Mouse (Mus musculus): ENCODE measurements around the gene Gng7. TPM values are rescaled to one million over a fixed set of nuclear protein-coding genes. Genes with fewer than 3 reads are reported as not detected.
A peak's percentile ranks its signal among the peaks of the same experiment; 100 is the strongest.

The Gng7 gene
- polyA plus RNA-seq, 1 experiment from 2014 or later: 11.3 TPM

DNA sequence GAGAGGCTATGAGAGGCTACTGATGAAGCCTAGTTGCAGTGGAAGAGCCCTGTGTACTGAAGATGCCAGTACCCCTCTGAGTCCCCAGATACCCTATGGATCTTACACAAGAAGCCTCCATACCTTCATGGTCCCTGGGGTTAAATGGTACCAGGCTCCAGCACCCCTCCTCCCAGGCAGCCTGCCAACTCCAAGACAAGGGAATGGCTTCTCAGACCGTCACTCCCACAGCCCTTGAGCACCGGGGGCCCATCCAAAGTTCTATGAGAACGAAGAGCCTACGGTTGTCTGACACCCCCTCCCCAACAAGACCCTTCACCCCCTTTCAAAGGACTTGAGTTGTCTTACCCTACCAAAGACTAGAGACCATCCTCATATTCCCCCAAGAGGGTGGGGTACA is 99.0 kb downstream of the Gng7 start:
- Histone ChIP-seq H3K27ac (no peak overlapping the region), H3K4me3 (no peak overlapping the region), H3K9ac (no peak overlapping the region), H3K36me3 (peaks cover 46% of the 10 kb centered on the region), H3K27me3 (no peaks in the 10 kb centered on the region), H3K4me1 (peaks cover 25% of the 10 kb centered on the region), H3K9me3 (no peaks in the 10 kb centered on the region), H3K4me2 (no peak overlapping the region)
- no peak for ATAC-seq (ENCODE audit: insufficient number of reproducible peaks, insufficient read depth, low FRiP score, low TSS enrichment, low read depth)
- WGBS: 84% methylated on average over 4 of the region's 4 CpGs

DNA sequence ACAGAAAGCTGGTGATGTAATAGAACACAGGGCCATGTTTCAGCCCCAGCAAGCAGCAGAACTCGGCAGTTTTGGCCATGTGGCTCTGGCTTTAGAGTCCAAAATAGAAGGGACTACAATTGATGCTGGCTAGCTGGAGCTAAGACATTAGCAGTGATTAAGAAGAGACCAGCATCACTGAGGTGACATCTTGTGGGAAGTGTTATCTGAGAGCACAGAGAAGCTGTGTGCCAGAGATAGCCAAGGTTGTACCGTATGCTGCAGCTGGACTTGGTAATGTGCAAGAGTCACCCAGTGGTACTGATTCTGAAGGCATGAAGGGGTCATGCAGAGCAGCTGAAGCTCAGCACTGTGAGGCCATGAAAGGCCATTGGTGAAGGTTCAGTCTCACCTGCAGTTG is 99.5 kb downstream of the Gng7 start:
- Histone ChIP-seq H3K4me3 (no peak overlapping the region), H3K9ac (no peak overlapping the region), H3K4me1 (peaks cover 25% of the 10 kb centered on the region), H3K27me3 (no peaks in the 10 kb centered on the region), H3K36me3 (peaks cover 50% of the 10 kb centered on the region), H3K4me2 (no peak overlapping the region), H3K9me3 (no peaks in the 10 kb centered on the region), H3K27ac (no peak overlapping the region)
- ATAC-seq (ENCODE audit: insufficient number of reproducible peaks, insufficient read depth, low FRiP score, low TSS enrichment, low read depth): no peak
- 73% methylated on average over 2 of the region's 2 CpGs for WGBS

DNA sequence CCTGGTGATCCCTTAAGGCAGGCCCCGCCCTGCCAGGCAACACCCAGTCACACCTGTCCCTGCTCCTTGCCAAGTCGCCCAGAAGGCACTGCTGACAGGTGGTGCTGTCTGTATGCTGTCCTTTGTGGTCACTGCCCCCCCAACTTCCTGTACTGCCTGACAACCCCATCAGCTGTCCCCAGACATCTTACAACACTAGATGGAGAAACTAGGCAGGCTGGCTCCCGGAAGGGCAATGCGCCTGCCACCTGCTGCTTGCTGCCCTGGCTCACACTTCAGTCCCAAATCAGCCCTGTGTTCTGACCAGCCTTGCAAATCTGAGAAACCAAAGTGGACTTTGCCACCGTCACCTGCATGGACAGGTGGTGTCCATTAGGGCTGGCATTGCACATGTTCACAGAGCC is 100.5 kb downstream of the Gng7 start:
- no peak overlapping the region for H3K27ac ChIP-seq
- H3K36me3 ChIP-seq: peaks cover 60% of the 10 kb centered on the region
- 0 out of 2 replicates have a peak overlapping the region, but pooled peaks have one; percentile 40 for H3K9ac ChIP-seq
- no peaks in the 10 kb centered on the region for H3K27me3 ChIP-seq
- ATAC-seq (ENCODE audit: insufficient number of reproducible peaks, insufficient read depth, low FRiP score, low TSS enrichment, low read depth): no peak
- H3K4me1 ChIP-seq: peaks cover 25% of the 10 kb centered on the region
- no peak overlapping the region for H3K4me2 ChIP-seq
- no peak overlapping the region for H3K4me3 ChIP-seq
- 83% methylated on average over 5 of the region's 5 CpGs for WGBS
- no peaks in the 10 kb centered on the region for H3K9me3 ChIP-seq

DNA sequence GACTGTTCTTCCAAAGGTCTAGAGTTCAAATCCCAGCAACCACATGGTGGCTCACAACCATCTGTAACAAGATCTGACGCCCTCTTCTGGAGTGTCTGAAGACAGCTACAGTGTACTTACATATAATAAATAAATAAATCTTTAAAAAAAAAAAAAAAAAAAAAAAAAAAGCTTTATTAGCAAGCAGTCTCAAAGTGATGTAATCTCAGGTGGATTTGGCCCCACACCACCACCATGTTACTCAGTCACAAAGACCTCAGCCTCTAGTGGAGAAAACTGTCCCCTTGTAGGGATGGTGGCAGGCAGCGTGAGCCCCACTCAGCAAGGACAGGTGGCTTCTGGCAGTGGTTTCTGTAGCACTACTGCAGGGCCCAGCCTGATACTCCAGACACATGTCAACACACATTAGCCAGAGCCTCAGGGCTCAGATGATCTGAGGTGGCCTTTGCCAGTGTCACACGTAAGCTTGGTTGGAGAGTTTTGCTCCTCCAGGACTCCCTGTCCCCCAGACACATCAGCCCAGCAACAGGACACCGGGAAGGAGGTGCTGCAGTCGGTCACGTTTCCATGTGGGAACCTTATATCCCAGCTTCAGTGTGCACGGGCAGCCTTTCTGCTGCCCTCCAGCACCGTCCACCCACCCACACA is 101.3 kb downstream of the Gng7 start:
- Histone ChIP-seq H3K4me2 (no peak overlapping the region), H3K36me3 (peaks cover 68% of the 10 kb centered on the region), H3K4me3 (no peak overlapping the region), H3K27ac (no peak overlapping the region; the same call in 1 of the 2 replicates), H3K4me1 (peaks cover 23% of the 10 kb centered on the region), H3K9me3 (no peaks in the 10 kb centered on the region), H3K27me3 (no peaks in the 10 kb centered on the region), H3K9ac (no peak overlapping the region)
- ATAC-seq (ENCODE audit: insufficient number of reproducible peaks, insufficient read depth, low FRiP score, low TSS enrichment, low read depth): no peak
- 83% methylated on average over 7 of the region's 8 CpGs for WGBS

DNA sequence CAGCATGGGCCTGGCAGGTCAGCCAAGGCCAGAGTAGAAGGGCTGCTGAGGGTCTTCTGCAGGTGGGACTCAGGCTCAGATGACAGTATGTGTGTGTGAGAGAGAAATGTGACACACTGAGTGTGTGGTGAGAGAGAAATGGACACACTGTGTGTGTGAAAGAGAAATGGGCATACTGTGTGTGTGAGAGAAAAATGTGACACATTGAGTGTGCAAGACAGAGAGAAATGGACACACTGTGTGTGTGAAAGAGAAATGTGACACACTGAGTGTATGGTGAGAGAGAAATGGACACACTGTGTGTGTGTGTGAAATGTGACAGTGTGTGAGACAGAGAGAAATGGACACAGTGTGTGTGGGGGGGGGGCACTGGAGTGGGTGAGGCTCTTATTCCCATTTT is 102.9 kb downstream of the Gng7 start:
- peaks cover 83% of the 10 kb centered on the region for H3K36me3 ChIP-seq
- no peak overlapping the region for H3K4me3 ChIP-seq
- 0 out of 2 replicates have a peak overlapping the region, but pooled peaks have one; percentile 21 for H3K9ac ChIP-seq
- no peak overlapping the region for H3K27ac ChIP-seq
- ATAC-seq (ENCODE audit: insufficient number of reproducible peaks, insufficient read depth, low FRiP score, low TSS enrichment, low read depth): no peak
- H3K4me1 ChIP-seq: peaks cover 14% of the 10 kb centered on the region
- no peaks in the 10 kb centered on the region for H3K27me3 ChIP-seq
- no peaks in the 10 kb centered on the region for H3K9me3 ChIP-seq
- no peak overlapping the region for H3K4me2 ChIP-seq

DNA sequence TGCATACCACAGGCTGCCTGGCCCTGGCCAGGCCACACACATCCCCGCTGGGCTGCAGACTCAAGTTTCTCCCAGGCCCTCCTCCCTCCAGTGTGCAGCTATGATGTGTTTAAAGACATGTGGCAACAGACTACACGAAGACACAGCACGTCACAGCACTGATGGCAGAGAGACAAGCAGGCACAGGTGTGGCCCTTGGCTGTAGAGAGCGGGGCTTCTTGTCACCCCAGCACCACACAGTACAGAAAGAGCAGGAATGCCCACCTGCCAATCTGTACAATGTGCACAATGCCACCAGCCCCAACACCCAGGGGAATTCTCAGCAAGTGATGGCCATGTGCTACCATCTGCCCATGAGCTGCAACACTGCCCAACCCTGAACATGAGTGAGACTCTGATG is 103.4 kb downstream of the Gng7 start:
- Histone ChIP-seq H3K36me3 (peaks cover 86% of the 10 kb centered on the region), H3K4me1 (peaks cover 10% of the 10 kb centered on the region), H3K4me2 (no peak overlapping the region), H3K4me3 (no peak overlapping the region), H3K9ac (no peak overlapping the region), H3K27me3 (no peaks in the 10 kb centered on the region), H3K27ac (no peak overlapping the region), H3K9me3 (no peaks in the 10 kb centered on the region)
- WGBS: 90% methylated on average over 4 of the region's 4 CpGs
- ATAC-seq (ENCODE audit: insufficient number of reproducible peaks, insufficient read depth, low FRiP score, low TSS enrichment, low read depth): no peak

DNA sequence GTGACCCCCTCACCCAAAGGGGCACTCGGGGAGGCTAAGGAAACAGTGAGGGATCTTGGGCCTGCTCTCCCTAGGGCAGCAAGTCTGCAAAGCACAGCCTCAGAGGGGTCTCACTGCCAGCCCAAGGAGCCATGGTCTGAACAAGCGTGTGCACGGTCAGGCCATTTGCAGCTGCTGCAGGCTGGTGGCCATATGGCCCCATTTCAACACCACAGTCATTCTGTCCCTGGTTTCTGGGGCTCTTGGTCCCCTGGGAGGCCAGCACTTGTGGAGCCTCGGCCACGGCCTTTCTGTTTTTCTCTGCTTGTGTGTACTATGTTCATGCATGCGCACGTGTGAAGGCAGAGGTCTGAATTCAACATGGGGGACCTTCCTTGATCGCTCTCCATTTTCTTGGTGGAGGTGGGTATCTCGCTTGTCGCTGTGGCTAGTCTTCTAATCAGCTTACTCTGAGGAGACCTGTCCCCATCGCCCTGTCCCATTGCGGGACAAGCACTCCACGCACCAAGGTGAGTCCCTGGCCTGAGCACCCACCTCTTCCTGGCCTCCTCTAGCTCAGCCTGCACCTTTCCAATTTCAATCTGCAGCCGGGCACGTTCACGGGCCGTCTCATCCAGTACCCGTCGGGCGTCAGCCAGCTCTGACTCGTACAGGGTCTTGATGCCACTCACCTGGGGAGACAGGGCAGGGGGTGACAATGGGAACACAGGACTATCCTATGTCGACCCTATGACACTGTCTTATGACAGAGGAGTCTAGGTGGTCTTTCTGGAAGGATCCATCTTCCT is 105.2 kb downstream of the Gng7 start:
- WGBS: 91% methylated on average over 22 of the region's 22 CpGs

DNA sequence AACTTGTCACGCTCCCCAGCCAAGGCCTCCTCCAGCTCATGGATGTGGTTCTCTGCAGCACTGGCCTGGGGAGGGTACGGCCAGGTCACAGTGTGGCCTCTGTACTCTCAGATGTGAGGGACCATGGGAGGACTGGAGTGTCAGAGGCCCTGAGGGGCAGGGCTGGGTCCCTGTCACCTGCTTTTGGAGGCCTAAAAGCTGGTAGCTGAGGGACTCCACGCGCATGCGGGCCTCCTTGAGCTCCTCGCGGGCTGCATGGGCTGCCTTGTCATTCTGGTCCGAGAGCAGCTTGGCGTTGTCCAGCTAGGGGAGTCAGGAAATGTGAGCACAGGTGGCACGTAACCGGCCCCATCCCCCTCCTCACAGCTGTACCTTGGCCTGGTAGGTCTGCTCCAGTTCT is 110.0 kb downstream of the Gng7 start:
- 92% methylated on average over 11 of the region's 11 CpGs for WGBS
- Histone ChIP-seq H3K4me1 (peaks cover 3% of the 10 kb centered on the region), H3K9me3 (no peaks in the 10 kb centered on the region), H3K4me2 (no peak overlapping the region), H3K27ac (no peak overlapping the region), H3K36me3 (peaks cover 77% of the 10 kb centered on the region), H3K4me3 (no peak overlapping the region), H3K27me3 (no peaks in the 10 kb centered on the region), H3K9ac (no peak overlapping the region)
- ATAC-seq (ENCODE audit: insufficient number of reproducible peaks, insufficient read depth, low FRiP score, low TSS enrichment, low read depth): no peak

More for the DNA sequence above, 105.2 kb downstream of the Gng7 start:
- no peak overlapping the region for H3K27ac ChIP-seq
- no peak overlapping the region for H3K4me2 ChIP-seq
- peaks cover 92% of the 10 kb centered on the region for H3K36me3 ChIP-seq
- 0 out of 2 replicates have a peak overlapping the region, but pooled peaks have one; percentile 27 for H3K9ac ChIP-seq
- H3K4me1 ChIP-seq: peaks cover 4% of the 10 kb centered on the region
- ATAC-seq (ENCODE audit: insufficient number of reproducible peaks, insufficient read depth, low FRiP score, low TSS enrichment, low read depth): no peak
- H3K4me3 ChIP-seq: no peak overlapping the region
- H3K9me3 ChIP-seq: no peaks in the 10 kb centered on the region
- no peaks in the 10 kb centered on the region for H3K27me3 ChIP-seq

DNA sequence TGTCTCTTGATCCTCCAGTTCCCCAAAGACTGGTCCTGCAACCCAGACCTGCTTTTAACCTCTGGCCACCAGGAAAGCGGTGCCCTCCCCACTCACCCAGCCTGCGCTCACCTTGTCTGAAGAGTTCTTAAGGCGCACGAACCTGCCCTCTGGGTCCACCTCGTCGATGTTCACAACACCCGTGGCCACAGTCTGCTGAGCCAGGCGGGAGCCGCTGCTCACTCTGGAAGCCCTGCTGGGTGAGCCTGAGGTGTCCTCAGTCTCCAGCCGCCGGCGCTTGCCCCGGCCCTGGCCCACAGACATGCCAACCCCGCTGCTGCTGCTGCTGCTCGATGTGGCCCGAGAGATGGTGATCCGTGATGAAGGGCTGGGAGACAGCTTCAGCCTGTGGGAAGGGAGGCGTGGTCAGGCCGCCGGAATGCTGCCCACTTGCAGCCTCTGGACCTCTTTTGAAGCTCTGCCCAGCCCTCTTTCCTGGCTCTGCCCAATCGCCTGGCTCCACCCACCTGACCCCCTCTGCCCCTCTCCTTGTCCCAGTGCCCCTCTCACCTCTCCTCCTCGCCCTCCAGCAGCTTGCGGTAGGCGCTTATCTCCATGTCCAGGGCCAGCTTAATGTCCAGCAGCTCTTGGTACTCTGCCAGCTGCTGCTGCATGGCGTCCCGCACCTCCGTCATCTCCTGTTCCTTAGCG is 110.6 kb downstream of the Gng7 start:
- Histone ChIP-seq H3K4me3 (no peak overlapping the region), H3K27ac (no peak overlapping the region), H3K9ac (no peak overlapping the region), H3K4me2 (no peak overlapping the region), H3K9me3 (no peaks in the 10 kb centered on the region), H3K4me1 (peaks cover 9% of the 10 kb centered on the region), H3K27me3 (no peaks in the 10 kb centered on the region), H3K36me3 (peaks cover 77% of the 10 kb centered on the region)
- no peak for ATAC-seq (ENCODE audit: insufficient number of reproducible peaks, insufficient read depth, low FRiP score, low TSS enrichment, low read depth)
- WGBS: 88% methylated on average over 28 of the region's 28 CpGs

DNA sequence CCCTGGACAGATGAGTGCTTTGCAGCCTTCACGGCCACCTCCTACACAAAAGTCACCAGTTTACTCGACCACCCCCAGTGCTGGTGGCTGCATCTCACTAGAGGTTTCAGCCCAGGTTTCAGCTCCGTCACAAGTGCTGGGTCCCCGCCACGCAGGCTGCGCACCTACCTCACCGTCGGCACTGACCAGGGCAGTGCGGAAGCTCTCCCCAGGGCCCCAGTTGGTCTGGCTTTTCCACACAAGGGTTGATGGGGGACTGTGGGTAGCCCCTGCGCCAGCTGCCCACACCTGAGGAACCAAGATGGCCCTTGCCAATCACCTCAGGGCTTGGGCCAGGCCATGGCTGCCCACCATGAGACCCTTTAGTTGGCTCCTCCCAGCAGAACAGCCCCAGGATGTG is 111.5 kb downstream of the Gng7 start:
- H3K36me3 ChIP-seq: peaks cover 76% of the 10 kb centered on the region

DNA sequence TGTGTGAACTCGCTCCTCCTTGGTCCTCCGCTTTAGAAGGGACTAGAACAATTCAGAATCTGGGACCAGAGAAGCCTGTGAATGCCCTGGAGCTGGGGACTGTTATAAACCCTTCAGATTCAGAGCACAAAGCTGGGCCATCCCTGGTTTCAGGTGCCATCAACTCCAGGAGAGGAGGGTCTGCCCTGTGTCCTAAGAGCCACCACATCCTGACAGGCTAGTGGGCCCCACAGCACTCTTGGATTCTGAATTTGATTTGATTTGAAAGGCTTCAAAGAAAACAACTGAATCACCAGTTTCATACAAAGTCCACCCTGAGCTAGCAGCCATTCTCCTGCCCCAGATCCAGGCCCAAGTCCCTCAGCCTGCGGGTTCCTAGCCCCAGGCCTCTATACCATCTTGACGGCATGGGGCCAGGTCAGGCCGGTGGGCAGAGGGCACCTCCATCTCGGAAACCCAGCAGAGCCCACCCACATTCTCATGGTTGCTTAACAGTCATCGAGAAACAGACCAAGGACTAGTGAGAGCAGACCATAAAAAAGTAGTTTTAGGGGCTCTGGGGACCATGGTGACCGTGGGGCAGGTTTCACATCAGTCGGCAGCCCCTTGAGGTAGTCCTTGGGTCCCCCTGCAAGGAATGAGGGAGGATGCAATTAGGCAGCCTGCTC is 112.3 kb downstream of the Gng7 start:
- Histone ChIP-seq H3K4me2 (no peak overlapping the region), H3K9ac (no peak overlapping the region), H3K27ac (no peak overlapping the region), H3K36me3 (peaks cover 74% of the 10 kb centered on the region), H3K4me1 (peaks cover 16% of the 10 kb centered on the region), H3K9me3 (no peaks in the 10 kb centered on the region), H3K27me3 (no peaks in the 10 kb centered on the region), H3K4me3 (no peak overlapping the region)
- 89% methylated on average over 9 of the region's 9 CpGs for WGBS
- no peak for ATAC-seq (ENCODE audit: insufficient number of reproducible peaks, insufficient read depth, low FRiP score, low TSS enrichment, low read depth)

More for the DNA sequence above, 111.5 kb downstream of the Gng7 start:
- Histone ChIP-seq H3K4me2 (no peak overlapping the region), H3K9ac (no peak overlapping the region), H3K4me1 (peaks cover 10% of the 10 kb centered on the region), H3K27ac (no peak overlapping the region), H3K4me3 (no peak overlapping the region), H3K27me3 (no peaks in the 10 kb centered on the region), H3K9me3 (no peaks in the 10 kb centered on the region)
- WGBS: 94% methylated on average over 10 of the region's 10 CpGs
- no peak for ATAC-seq (ENCODE audit: insufficient number of reproducible peaks, insufficient read depth, low FRiP score, low TSS enrichment, low read depth)
